Mouse (Mus musculus) ES-Bruce4 (cell line): ENCODE measurements around the gene Mast3. TPM values are rescaled to one million over a fixed set of nuclear protein-coding genes. Genes with fewer than 3 reads are reported as not detected.

Experiments used
- H3K27ac ChIP-seq: 2 replicates; pipeline ENCODE4 v1.5.1; 2012; ENCODE audit warnings: low read length, inconsistent platforms; ENCODE audit not compliant: insufficient read depth
- H3K27me3 ChIP-seq: 2 replicates; pipeline ENCODE4 v1.6.1; 2012; ENCODE audit warnings: mild to moderate bottlenecking, low read length, inconsistent platforms; ENCODE audit not compliant: control insufficient read depth, poor library complexity, insufficient read depth, severe bottlenecking
- H3K36me3 ChIP-seq: 2 replicates; pipeline ENCODE4 v1.6.1; 2012; ENCODE audit warnings: inconsistent platforms, mild to moderate bottlenecking, low read length, moderate library complexity; ENCODE audit not compliant: control insufficient read depth, poor library complexity, insufficient read depth, severe bottlenecking
- H3K4me1 ChIP-seq: one replicate; pipeline ENCODE4 v1.8.1; 2011; ENCODE audit warnings: low read length; ENCODE audit not compliant: control insufficient read depth, insufficient read depth
- H3K4me3 ChIP-seq: 2 replicates; pipeline ENCODE4 v1.5.1; 2011; ENCODE audit warnings: low read depth, mild to moderate bottlenecking, low read length
- H3K9ac ChIP-seq: 2 replicates; pipeline ENCODE4 v1.6.1; 2012; ENCODE audit warnings: low read depth, mild to moderate bottlenecking, inconsistent platforms; ENCODE audit not compliant: poor library complexity, severe bottlenecking
- H3K9me3 ChIP-seq: replicated peaks from 2 replicates; pipeline ENCODE4 v1.6.1; 2012; ENCODE audit warnings: mild to moderate bottlenecking, low read length, inconsistent platforms; ENCODE audit not compliant: control insufficient read depth, poor library complexity, insufficient read depth, severe bottlenecking
- CTCF ChIP-seq: IDR thresholded peaks from one replicate; pipeline ENCODE4 v1.8.1; 2011; ENCODE audit warnings: low read depth, low read length
- EP300 ChIP-seq: IDR thresholded peaks from 2 replicates; pipeline ENCODE4 v1.6.1; 2011; ENCODE audit warnings: low read depth, low read length; ENCODE audit not compliant: insufficient read depth
- POLR2A ChIP-seq: IDR thresholded peaks from one replicate; pipeline ENCODE4 v1.8.1; 2011; ENCODE audit warnings: low read length; ENCODE audit not compliant: insufficient read depth
- polyA plus RNA-seq: library from polyadenylated mRNA; stranded (reverse); fragments of >200 nt; gene quantifications from 2 replicates; pipeline ENCODE4 v1.2.4, GENCODE M21; 2011; ENCODE audit warnings: low read depth; ENCODE audit not compliant: missing spikeins, insufficient read depth, insufficient read length

The Mast3 gene
- polyA plus RNA-seq, 1 experiment = 10.9 TPM

GRCm38 (mm10) chr8:70776496-70777444 is 28.1 kb downstream of the Mast3 start, which contains the start of gene Pik3r2:
Gene Pik3r2 (minus strand): TSS chr8:70776713.
- Histone ChIP-seq H3K36me3 (no peaks in the 10 kb centered on the region), H3K9ac (peak within 1 kb of the TSS; percentile 93), H3K9me3 (no peaks in the 10 kb centered on the region), H3K4me1 (peaks cover 2% of the 10 kb centered on the region), H3K27ac (peak within 1 kb of the TSS; percentile 71), H3K4me3 (peak within 1 kb of the TSS; percentile 91), H3K27me3 (no peaks in the 10 kb centered on the region)
- TF ChIP-seq POLR2A = peak; percentile 12
- TF ChIP-seq CTCF = no peak

- H3K9ac ChIP-seq = peak overlapping the region; percentile 93
- no peaks in the 10 kb centered on the region for H3K36me3 ChIP-seq
- H3K9me3 ChIP-seq = no peaks in the 10 kb centered on the region
- peak overlapping the region; percentile 89 for H3K4me3 ChIP-seq
- peaks cover 2% of the 10 kb centered on the region for H3K4me1 ChIP-seq
- TF ChIP-seq POLR2A (no peak), EP300 (no peak), CTCF (no peak)
- no peaks in the 10 kb centered on the region for H3K27me3 ChIP-seq
- no peak overlapping the region for H3K27ac ChIP-seq
Observed at GRCm38 (mm10) chr8:70775851-70776495, 28.9 kb downstream of the Mast3 start.

GRCm38 (mm10) chr8:70775227-70775626 is 29.6 kb downstream of the Mast3 start:
- Histone ChIP-seq H3K4me3 (no peak overlapping the region), H3K4me1 (peaks cover 4% of the 10 kb centered on the region), H3K9me3 (no peaks in the 10 kb centered on the region), H3K36me3 (no peaks in the 10 kb centered on the region), H3K27ac (no peak overlapping the region), H3K27me3 (no peaks in the 10 kb centered on the region), H3K9ac (no peak overlapping the region)
- TF ChIP-seq POLR2A = no peak
- no peak for TF ChIP-seq EP300
- no peak for TF ChIP-seq CTCF

- H3K4me3 ChIP-seq = no peak overlapping the region
- no peak overlapping the region for H3K27ac ChIP-seq
- no peaks in the 10 kb centered on the region for H3K9me3 ChIP-seq
- H3K27me3 ChIP-seq = no peaks in the 10 kb centered on the region
- TF ChIP-seq CTCF = no peak
- TF ChIP-seq POLR2A = no peak
- no peak for TF ChIP-seq EP300
- H3K36me3 ChIP-seq = no peaks in the 10 kb centered on the region
- H3K4me1 ChIP-seq = peaks cover 3% of the 10 kb centered on the region
- H3K9ac ChIP-seq = no peak overlapping the region
Observed at GRCm38 (mm10) chr8:70774740-70775139, 30.1 kb downstream of the Mast3 start.

- TF ChIP-seq POLR2A (no peak), EP300 (no peak), CTCF (no peak)
- peaks cover 2% of the 10 kb centered on the region for H3K4me1 ChIP-seq
Observed at GRCm38 (mm10) chr8:70773833-70774232, 31.0 kb downstream of the Mast3 start.

GRCm38 (mm10) chr8:70773410-70773809 is 31.4 kb downstream of the Mast3 start:
- no peaks in the 10 kb centered on the region for H3K27me3 ChIP-seq
- no peak overlapping the region for H3K27ac ChIP-seq
- no peak overlapping the region for H3K9ac ChIP-seq
- H3K9me3 ChIP-seq = no peaks in the 10 kb centered on the region
- no peak for TF ChIP-seq CTCF
- no peak for TF ChIP-seq POLR2A
- TF ChIP-seq EP300 = no peak
- no peaks in the 10 kb centered on the region for H3K36me3 ChIP-seq
- H3K4me3 ChIP-seq = no peak overlapping the region
- peaks cover 2% of the 10 kb centered on the region for H3K4me1 ChIP-seq

More at GRCm38 (mm10) chr8:70773833-70774232, 31.0 kb downstream of the Mast3 start:
- Histone ChIP-seq H3K9ac (no peak overlapping the region), H3K27ac (no peak overlapping the region), H3K9me3 (no peaks in the 10 kb centered on the region), H3K27me3 (no peaks in the 10 kb centered on the region), H3K4me3 (no peak overlapping the region), H3K36me3 (no peaks in the 10 kb centered on the region)
